ENCODE assay signal across 8 mouse cellular contexts in the genomic region with DNA sequence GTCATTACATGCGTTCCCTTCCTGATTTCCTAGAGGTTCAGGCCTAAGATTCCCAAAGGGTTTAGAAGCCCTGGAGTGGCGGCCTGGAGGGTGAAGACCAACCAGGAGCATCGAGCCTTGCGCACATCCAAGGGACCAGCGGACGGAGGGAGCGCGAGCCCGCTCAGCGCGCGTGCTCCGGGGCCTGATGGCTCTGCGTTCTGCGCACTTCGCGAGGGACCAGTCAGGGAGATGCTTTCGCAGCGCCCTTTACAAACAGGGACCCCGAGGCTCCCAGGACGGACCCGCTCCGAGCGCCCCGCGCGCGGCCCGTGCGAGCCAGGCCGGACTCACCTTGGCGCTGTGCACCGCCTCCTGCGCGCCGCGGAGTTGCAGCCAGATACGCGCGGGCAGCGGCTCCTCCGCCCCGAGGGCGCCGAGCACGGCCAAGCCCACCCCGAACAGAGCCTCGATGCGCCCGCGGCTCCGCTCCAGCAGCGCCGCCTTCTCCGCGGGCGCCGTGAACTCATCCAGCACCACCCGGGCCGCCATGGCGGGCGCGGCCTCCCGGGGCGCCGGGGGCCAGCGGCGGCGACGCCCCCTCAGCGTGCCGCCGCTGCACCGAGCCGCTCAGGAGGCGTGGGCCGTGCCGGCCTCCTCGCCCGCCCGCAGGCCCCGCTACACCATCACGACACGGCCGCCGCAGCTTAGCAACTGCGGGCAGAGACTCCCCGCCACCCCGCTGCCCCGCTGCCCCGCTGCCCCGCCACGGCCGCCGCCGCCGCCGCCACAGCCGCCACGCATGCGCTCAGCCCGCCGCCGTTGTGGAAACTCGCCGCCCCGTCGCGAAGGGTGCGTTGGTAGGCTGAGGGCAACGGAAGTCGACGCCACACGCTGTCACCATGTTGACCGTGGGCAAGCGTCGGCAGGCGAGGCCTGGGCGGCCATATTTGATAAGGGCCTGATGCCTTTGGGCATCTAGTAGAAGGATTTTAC. TPM values are rescaled to one million over a fixed set of nuclear protein-coding genes. Genes with fewer than 3 reads are reported as not detected.
DNase-seq lines count a peak whose midpoint lies in the region; ATAC-seq lines count a peak whose summit lies in the region.

Gene N4bp1, minus strand, starts transcription at position 770 of the 975 bp plus-strand sequence.

- peak within 1 kb of the TSS; percentile 65 for H3K4me2 ChIP-seq in hindbrain, embryonic 14.5 days (replicated peaks)

- DNase-seq in T-cell, adult 2 months (ENCODE audit: low spot score), result peak; percentile 88
- peak; percentile 95 to 98 for DNase-seq in cerebellum, postnatal 25 days
- peak; percentile 72 to 83 for DNase-seq in frontal cortex, postnatal 25 days (ENCODE audit: low spot score in 2 of 2)
- peak; percentile 93 for DNase-seq in hindbrain, embryonic 14.5 days (ENCODE audit: low spot score)
- peak; percentile 89 to 92 for DNase-seq in layer of hippocampus, postnatal 36 days
- DNase-seq in lung, postnatal 25 days (ENCODE audit: low spot score), result peak; percentile 94
- DNase-seq in retina, adult 2 months (ENCODE audit: low read depth, low spot score), result peak; percentile 80
- DNase-seq in thymus, postnatal 25 days, result peak; percentile 91

- no peaks in the 10 kb centered on the region for H3K36me3 ChIP-seq in hindbrain, embryonic 14.5 days (replicated peaks; ENCODE audit: control insufficient read depth, insufficient read depth)

- H3K4me1 ChIP-seq in hindbrain, embryonic 14.5 days (replicated peaks; ENCODE audit: control insufficient read depth, insufficient read depth, low read length), result peaks cover 19% of the 10 kb centered on the region

- peak within 1 kb of the TSS; percentile 94 for H3K27ac ChIP-seq in hindbrain, embryonic 14.5 days

- ATAC-seq in hindbrain, embryonic 14.5 days (ENCODE audit: low FRiP score), result peak; percentile 94

- no peaks in the 10 kb centered on the region for H3K27me3 ChIP-seq in hindbrain, embryonic 14.5 days (ENCODE audit: control insufficient read depth, insufficient read depth, low read length)

- peak within 1 kb of the TSS; percentile 93 for H3K9ac ChIP-seq in hindbrain, embryonic 14.5 days

- under 1% methylated on average over 114 of the region's 119 CpGs for WGBS in hindbrain, embryonic 14.5 days

- H3K9me3 ChIP-seq in hindbrain, embryonic 14.5 days (ENCODE audit: control insufficient read depth, low read length), result no peaks in the 10 kb centered on the region

- H3K4me3 ChIP-seq in hindbrain, embryonic 14.5 days (replicated peaks; ENCODE audit: low read length), result peak within 1 kb of the TSS; percentile 98

RNA-seq across cellular contexts. Expression of gene N4bp1, which starts in this region (rescaled TPM):
- 11.0 and 11.8 TPM in 2 replicates for polyA plus RNA-seq in hindbrain, embryonic 14.5 days (2014; fragmentation: Nextera tagmentation; extraction: Ambion mirVana)
- total RNA-seq in layer of hippocampus, postnatal 36 days (2021), result 10 to 100 TPM; 38.5 to 40.9 TPM

Comparison
In these comparisons a context has a peak if more than half of its experiments do, and no peak if none do; other contexts are left out.
1. Peak in every context shown above with its lines: DNase-seq, ATAC-seq, H3K4me3 ChIP-seq and H3K27ac ChIP-seq.